Mouse (Mus musculus): Measurements from ENCODE around the gene 1700013G24Rik.

GRCm38 (mm10) chr4:137494751-137495500 lies 41.8 kb downstream of the 1700013G24Rik start:
- TF ChIP-seq POLR2A (IDR thresholded peaks at IDR 0.05; ENCODE audit: extremely low read depth, insufficient read depth, low read length) (no peak), CTCF (IDR thresholded peaks at IDR 0.05; ENCODE audit: extremely low read depth, insufficient read depth, low read length) (no peak)

All from cortical plate, adult 2 months (tissue).